Mouse (Mus musculus) fat pad, adult 2 months (tissue): ENCODE data around the gene Creb5.

Experiments
- DNase-seq: peaks from one replicate; pipeline ENCODE4 v3.0.0-alpha.2; 2011; ENCODE audit warnings: low read depth, low spot score; ENCODE audit errors: extremely low read depth

The Creb5 gene

DNA sequence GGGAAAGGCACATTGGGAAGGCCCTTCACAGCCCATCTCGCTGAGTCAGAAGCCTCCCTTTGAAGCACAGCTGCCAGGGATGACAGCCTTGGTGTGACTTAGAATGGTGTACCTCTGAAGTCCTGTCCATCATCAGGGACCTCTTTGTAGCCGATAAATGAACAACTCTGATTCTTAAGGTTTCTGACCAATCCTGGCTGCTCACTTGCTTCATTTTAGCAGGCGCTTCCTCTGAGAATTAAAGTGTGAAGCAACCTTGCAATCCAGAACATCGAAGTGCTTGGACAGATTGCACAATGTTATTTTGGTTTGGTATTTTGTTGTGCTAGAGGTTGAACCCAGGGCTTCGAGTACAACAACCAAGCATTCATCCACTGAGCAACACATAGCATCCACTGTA lies 190.4 kb downstream of the Creb5 start:
- no peak for DNase-seq

DNA sequence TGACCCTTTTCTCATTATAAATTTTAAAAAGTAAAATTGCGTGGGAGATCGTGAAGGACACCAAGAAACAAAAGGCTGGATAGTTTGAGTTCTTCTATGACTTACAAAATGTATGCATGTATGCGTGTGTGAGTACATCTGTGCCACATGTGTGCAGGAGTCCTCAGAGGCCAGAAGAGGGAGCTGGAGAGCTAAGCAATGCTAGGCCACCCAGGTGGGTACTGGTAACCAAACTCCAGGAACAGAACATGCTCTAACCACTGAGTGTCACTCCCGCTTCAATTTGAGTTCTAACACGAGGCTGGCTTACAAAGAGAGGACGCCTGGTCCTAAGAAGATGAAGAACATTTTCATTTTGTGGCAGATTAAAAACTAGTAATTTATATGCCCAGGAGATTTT lies 203.8 kb downstream of the Creb5 start:
- no peak for DNase-seq

DNA sequence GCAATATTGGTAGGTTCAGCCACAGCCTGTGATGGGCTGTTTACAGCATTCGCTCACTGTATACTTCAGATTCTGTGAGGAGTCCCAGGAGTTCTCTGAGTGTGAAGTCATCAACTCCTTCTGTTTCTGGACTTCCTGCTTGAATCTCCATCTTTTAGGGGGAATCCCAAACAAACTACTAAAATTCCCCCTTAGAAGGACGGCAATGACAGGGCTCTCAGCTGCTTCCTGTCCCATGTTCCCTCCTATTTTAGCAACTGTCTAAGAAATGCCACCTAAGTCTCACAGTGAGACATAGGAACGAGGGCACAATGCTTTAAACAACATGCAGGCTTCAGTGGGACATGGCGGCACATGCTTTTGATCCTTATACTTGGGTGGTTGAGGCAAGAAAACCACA lies 204.3 kb downstream of the Creb5 start:
- no peak for DNase-seq

DNA sequence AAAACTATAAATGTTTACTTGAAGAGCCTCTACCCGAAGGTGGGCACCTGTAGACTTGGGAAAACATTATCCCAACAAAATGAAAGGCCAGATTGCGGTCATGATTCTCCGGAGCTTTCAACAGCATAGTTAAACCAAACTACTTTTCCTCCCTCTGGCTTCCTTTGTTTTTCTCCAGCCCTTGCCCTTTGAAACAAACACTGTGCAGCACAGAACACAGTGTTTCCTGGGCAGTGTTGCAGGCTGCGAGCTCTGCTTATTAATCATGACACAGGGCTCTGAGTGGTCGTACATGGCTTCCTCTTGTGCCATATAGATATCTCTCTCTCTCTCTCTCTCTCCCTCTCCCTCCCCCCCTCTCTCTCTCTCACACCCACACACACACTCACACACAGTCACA lies 206.8 kb downstream of the Creb5 start:
- no peak for DNase-seq

DNA sequence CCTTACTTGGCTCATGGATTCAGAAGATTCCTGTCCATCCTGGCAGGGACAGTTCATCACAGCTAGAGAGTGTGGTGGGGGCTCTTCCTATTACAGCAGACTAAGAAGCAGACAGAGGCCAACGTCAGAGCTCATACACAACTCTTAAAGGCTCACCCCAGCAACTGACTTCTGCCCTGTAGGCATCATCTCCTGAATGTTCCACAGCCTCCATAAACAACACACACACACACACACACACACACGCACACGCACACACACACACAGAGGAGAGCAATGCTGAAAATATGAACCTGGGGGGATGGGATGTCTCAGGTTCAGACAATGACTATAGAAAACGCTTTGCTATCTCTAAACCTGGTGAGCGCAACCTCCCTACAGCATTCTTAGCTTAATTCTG lies 208.6 kb downstream of the Creb5 start:
- no peak for DNase-seq

DNA sequence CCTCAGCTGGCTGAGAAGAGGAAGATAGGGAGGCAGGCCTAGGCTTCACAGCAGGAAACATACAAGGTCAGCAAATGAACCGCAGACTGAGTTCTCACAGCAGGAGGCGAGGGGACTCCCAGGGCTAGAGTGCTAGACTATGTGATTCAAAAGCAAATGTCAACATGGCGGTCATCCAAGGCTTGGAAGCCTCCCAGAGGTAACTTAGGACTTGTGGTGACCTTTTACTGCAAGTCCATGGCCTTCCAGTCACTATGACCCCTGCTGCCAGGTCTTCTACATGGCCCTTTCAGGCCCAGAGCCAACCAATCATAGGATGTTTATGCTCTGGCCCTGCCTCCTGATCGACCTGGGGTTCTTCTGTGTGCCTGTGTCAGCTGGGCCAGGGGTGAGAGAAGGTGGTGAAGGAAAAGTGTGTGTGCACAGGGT lies 209.3 kb downstream of the Creb5 start:
- DNase-seq, result no peak

DNA sequence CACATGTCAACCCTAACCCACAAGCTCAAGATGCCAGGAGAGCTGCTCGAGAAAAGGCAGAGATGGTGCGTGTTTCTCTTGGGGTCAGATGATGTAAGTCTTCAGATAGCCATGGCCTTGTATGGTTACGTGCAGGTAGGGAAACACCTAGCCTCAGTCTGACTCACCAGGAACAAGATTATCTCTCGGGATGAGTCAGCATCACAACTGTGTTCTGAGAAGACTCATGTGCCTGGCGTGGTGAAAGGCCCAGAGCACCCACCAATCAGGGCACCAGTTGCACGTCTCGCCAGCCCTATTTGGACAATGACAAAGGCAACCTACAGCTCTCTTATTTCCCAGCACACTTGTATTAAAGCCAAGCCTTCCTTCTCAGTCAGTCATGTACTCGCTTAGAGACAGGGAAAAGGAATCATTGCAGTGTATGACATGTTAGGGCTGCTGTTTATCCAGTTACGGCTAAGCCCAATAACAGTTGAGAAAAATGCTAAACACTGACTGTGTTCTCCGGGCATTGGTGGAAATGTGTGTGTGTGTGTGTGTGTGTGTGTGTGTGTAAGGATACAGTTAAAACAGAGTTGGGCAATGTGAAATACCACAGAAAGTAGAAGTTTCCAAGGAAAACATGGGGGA lies 210.9 kb downstream of the Creb5 start:
- DNase-seq, result peak; percentile 34

DNA sequence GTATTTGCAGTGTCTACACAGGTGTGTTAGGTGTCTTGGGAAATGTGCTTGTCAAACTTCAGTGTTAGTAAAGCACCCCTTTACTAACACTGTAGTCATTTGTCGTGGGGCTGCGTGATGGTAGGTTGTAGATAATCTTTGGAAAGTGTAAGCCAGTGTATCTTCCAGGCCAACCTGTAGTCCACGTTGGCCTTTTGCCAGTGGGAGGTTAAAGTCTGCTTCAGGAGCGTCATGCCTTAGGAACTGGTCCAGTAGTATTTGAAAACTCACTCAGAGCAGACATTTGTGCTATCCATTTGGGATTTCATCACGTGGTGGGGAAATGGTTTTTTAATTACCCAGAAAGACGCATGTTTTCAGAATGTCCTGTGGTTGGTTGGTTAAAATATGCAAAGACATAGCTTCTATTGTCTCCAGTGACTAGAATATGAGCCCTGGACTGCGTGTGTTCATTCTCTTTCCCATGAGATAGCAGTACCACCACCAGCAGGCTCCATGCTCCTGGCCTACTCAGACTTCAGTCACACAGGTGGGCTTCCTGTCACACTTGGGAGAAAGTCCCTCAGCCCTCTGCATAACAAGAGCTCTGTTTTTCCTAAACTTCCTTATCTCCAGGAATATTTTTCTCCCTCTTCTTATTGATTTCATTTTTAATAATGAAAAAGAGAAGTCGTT lies 212.7 kb downstream of the Creb5 start:
- DNase-seq, result no peak

DNA sequence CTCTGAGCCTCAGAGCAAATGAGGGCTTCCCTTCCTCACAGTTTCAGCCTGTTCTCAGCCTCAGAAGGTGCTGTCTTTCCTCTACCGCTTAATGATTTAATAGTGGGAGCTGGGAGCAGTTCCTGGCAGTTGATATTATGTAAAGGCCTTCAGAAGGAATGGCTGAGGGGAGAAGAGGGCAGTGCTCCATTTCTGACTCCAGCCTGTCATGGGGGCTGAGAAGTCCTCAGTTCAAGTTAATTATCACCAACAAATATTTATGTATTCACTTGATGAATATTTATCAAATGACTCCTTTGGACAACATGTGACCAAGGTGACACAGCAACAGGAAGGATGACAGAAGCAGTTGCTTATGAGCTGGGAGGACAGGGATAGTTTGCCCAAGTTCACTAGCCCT lies 214.2 kb downstream of the Creb5 start:
- no peak for DNase-seq

DNA sequence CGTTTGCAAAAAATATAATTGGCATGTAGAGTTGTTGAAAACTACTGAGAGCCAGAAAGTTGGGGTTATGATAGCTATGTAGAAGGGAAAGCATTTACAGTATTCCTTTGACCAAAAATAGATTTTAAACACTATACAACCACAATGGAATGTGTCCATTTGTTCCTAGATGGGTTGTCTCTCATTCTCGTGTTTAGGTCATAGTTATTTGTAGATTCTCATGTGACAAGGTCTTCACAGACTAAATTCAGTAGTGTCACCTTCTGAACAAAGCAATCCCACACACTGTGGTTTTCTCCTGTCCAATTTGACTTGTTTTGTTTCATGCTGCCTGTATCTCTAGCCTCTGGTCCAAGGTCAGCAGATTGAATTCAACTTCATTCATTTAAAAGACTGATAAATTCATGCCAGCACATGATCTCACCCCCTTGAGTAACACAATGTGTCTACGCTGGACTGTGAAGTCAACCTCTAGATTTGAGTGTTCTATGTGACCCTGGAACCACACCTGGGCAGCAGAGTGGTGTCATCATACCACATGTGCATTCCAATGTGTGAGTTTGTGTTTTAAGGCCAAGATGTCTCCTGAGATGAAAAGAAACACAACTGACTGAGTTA lies 220.0 kb downstream of the Creb5 start:
- DNase-seq, result no peak

DNA sequence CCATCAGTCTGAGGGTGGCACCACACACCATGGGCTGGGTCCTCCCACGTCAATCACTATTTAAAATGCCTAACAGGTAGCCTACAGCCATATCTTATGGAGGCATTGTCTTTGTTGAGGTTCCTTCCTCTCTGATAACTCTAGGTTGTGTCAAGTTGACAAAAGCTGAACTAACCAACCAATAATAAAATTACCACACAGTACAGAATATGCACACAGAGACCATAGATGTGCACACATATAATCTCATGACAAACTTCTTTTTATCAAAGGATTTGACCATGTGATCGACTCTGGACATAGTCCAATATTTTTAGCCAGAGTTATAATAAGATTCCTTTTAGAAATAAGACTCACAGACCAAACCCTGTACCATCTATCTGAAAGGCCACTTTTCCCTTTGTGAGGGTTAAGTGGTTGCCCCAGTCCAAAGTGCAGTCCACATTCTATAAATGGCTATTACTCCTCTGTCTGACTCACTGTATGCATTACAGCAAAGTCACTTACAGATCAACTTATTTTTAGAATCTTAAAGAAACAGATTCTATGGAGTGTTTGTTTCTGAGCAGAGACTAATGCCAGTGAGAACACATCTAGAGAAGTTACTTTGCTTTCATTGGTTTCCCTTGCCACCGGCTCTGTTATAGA lies 221.9 kb downstream of the Creb5 start:
- no peak for DNase-seq

DNA sequence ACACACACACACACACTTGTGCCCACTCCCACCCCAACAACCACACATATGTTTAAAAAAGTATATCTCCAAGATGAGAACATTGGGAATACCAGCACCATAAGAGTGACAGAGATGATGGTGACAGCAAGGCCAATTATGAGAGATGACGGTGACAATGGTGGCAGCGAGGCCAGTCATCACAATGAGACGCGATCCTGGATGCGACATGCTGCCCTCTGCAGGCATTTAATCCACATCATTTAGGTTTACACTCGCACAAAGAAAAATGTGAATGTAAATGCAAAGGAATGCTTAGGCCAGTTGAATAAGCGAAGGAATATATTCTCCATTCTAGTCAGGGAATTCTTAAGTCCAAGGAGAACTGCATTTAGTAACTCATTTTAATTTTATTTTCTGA lies 222.9 kb downstream of the Creb5 start:
- no peak for DNase-seq

DNA sequence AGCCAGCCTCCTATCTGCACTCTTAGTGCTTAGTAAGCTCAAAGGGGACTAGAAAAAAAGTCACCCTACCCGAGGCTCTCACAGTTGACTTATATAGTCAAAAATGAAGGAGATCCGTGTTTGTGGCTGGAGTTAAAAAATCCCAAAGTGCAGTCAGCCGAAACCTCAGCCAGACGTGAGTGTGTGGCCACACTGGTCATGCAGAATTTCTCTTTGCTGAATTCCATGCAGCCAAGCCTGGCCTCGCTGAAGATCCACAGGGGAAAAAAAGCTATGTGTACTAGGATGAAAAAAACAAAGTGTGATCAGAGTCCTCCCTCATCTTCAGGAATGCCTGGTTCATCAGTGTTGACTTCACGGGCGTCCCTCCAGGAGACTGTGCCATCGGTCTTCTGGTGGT lies 225.2 kb downstream of the Creb5 start:
- no peak for DNase-seq

DNA sequence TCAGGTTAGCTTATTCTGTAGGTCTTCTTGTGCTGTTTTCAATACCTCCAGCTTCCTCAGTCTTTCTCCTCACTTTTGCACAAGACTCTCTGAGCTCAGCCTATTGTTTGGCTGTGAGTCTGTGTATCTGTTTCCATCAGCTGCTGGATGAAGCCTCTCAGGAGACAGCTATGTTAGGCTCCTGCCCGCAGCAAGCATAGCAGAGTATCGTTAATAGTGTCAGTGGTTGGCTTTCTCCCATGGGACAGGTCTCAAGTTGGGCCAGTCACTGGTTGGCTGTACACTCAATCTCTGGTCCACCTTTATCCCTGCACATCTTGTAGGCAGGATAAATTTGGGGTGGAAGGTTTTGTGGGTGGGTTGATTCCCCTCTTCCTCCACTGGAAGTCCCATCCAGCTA lies 226.3 kb downstream of the Creb5 start:
- DNase-seq, result no peak

DNA sequence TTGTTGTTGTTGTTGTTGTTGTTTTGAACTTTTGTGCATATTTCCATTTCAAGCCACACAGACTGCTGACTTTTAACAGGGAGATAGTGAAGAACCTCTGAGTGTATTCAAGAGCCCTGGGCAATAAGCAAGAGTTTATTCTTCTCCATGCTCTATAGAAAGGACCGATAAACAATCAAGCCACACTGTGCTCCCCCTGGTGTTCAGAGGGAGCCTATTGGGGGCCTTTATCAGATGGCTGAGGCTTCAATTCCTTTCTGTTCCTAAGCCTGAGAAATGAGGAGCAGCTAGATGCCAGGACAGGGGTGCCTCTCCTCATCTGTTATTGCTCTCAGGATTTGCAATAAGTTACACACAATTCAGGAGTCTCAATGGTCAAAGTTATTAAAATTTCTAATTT lies 227.8 kb downstream of the Creb5 start:
- no peak for DNase-seq

DNA sequence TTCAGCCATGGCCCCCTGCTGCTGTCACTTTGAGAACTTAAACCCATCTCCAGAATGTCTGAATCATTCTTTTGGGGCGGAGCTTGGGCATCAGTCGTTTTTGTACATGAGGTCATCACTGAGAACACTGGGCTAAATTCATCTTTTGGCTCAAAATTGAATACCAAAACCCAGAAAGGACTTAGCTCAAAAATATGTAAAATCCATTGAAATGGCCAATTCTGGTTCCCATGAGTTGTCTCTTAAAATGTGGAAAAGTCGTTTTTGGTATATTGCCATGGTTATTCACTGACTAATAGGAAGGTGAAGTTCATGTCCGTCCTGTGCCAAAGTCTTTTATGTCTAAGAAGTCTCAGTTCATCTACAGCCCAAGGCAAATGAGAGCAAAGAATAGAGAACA lies 228.5 kb downstream of the Creb5 start:
- DNase-seq, result no peak

DNA sequence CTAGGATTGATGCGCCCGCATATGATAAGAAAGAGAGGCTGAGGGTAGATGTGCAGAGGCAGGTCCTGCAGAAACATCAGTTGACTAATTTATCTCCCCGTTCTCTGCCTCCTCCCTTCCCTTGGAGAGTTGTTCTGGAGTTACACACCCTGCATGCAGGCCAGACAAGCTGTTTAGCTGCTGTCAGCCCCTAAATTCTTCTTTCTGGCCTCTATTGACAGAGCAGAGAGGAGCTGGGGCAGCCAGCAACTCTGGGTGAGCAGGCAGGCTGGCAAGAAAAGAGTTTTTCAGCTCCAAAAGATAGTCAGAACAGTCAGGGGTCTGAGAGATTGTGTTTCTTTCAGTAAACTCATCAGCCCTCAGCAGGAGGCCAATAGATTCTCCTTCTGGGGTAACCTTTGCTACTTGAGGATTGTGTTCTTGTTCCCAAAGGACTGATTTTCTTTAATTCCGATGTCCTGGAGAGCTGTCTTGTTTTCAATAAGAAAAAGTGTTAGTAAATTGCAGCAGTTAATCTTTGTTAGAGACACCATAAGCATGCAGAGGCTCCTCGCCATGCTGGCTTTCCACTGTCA lies 230.4 kb downstream of the Creb5 start:
- DNase-seq, result no peak

DNA sequence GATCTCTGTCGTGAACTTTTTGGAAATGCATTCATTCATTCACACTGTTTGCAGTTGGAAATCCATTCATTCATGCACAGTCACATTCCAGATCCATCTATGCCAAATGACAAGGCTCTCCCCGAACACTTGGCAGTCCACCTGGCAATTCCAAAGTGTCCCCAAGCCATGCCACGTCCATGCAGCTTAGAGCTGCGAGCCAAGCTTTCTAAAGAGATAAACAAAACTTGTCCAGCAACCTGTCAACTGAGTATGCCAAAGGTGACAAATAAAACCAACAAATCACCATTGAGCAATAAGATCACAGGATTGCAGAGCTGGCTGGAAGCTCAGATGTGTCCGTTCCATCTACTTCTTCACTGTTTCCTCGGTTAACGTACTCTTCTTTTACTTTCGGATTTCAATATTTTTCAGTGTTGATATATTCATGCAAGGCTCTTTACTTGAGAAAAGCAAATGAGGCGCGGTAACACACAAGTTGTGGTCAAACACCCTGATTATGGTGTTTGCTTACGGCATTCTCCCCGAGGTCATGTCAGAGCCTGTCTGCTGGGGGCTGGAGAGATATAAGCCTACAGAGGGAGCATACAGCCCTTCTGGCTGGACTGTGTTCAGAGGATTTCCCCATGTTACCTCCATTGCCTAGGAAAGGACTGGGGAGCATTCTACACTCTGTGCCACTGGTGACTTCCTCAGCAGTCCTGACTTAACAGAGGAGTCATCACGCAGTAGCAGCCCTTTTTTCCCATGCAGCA lies 236.8 kb downstream of the Creb5 start:
- DNase-seq, result peak; percentile 75

DNA sequence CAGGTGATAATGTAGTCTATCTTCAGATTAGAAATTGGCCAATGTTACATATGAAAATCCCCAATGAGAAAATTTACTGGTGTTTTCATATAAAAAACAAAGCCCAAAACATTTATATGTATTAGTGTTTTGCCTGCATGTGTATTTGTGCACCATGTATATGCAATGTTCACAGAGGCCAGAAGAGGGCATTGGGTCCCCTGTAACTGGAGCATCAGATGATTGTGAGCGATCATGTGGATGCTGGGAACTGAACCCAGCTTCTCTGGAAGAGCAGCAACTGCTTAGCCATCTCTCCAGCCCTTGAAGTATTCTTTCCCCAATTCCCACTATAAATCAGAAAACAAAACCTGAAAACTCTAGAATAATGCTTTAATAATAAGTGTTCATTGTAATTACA lies 239.4 kb downstream of the Creb5 start:
- no peak for DNase-seq

DNA sequence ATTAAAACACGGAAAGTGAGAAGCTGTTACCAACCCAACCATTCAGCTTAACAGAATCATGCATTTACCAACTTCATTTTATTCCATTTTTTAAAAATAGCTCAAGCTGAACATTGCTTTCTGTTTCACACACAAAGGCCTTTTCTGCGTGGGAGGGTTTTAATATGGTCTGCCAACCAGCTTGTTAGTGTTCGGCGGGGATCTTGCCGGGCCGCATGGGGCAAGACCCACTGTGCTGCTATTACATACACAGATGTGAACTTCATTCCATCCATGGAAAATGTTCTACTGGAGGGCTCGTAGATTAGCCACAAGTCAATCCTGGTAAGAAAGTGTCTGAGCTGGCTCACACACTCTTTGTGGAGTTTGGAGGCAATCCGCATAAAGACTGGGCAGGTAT lies 243.7 kb downstream of the Creb5 start:
- DNase-seq, result no peak

DNA sequence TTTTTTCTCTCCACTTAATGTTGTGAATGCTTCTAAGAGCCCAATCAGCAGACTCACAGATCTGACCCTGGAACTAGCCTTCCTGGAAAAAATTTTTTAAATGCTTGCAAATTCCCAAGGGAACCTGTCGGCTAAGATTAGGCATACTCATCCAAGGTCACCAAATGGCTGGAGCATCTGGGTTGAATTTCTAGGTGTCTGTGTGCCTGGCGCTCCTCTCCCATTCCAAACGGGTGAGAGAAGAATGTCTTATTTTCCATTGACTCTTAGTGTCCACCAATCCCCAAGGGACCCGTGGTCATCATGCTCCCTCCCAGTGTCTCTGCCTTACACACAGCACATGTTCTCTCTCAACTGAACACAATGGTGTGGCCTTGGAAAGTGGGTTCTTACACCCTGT lies 244.4 kb downstream of the Creb5 start:
- no peak for DNase-seq
